ENCODE assay signal across 38 mouse cellular contexts in the genomic region with DNA sequence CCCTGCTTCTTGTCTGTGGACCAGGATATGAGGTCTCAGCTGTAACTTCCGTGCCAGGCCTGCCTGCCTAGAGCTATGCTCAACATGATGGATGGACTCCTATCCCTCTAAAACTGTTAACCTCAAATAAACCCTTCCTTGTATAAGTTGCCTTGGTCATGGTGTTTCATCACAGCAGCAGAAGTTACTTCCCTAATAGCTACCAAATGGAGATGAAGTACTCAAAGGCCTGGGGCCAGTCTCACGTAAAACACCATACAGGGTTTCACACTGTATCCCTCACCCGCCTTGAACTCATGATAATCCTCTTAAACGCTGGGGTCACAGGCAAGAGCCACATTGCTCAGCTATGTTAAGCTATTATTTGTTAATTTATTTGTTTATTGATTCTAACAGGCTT. TPM values are rescaled to one million over a fixed set of nuclear protein-coding genes. Genes with fewer than 3 reads are reported as not detected.
"Had no signal": no experiment of that assay in that cellular context is flagged by ENCODE, and none has a peak within 500 bp of the region (broad histone marks: within the 10 kb centered on the region; RNA-seq: fewer than 3 reads in every experiment).

No protein-coding gene starts in this region.

- DNase-seq: gastrocnemius, postnatal 14 days; gastrocnemius, postnatal 36 days; heart, adult 2 months; heart, postnatal 14 days; heart, postnatal 4 days; kidney, adult 18-20 months; kidney, adult 8-10 months; kidney, postnatal 14 days; kidney, postnatal 36 days; layer of hippocampus, adult 9-11 months; layer of hippocampus, postnatal 36 days; liver, embryonic 13.5 days had no signal

- H3K4me1 ChIP-seq: hindbrain, embryonic 10.5 days; hindbrain, embryonic 12.5 days; intestine, embryonic 15.5 days; kidney, embryonic 15.5 days; limb, embryonic 10.5 days; limb, embryonic 12.5 days had no signal

- H3K4me2 ChIP-seq: heart, embryonic 11.5 days; heart, embryonic 13.5 days; heart, embryonic 15.5 days; hindbrain, embryonic 12.5 days; hindbrain, embryonic 14.5 days; intestine, embryonic 15.5 days; kidney, embryonic 15.5 days; limb, embryonic 12.5 days; liver, embryonic 11.5 days; liver, embryonic 13.5 days; liver, embryonic 15.5 days had no signal

- H3K9me3 ChIP-seq: heart, embryonic 13.5 days; heart, embryonic 15.5 days; hindbrain, embryonic 10.5 days; hindbrain, embryonic 12.5 days; intestine, embryonic 15.5 days; kidney, embryonic 15.5 days; limb, embryonic 10.5 days; limb, embryonic 12.5 days; liver, embryonic 13.5 days; liver, embryonic 15.5 days had no signal

- H3K4me3 ChIP-seq: heart, adult 2 months; heart, embryonic 13.5 days; heart, embryonic 15.5 days; hindbrain, embryonic 10.5 days; hindbrain, embryonic 12.5 days; intestine, embryonic 15.5 days; kidney, embryonic 15.5 days; left cerebral cortex, adult 2 months; limb, embryonic 10.5 days; limb, embryonic 12.5 days; liver, embryonic 13.5 days; liver, embryonic 15.5 days had no signal

- H3K9ac ChIP-seq: heart, embryonic 13.5 days; heart, embryonic 15.5 days; hindbrain, embryonic 12.5 days; hindbrain, embryonic 14.5 days; intestine, embryonic 15.5 days; kidney, embryonic 15.5 days; limb, embryonic 12.5 days; liver, embryonic 13.5 days; liver, embryonic 15.5 days had no signal

- H3K27me3 ChIP-seq: heart, embryonic 13.5 days; heart, embryonic 15.5 days; hindbrain, embryonic 12.5 days; intestine, embryonic 15.5 days; kidney, embryonic 15.5 days; limb, embryonic 12.5 days; liver, embryonic 13.5 days; liver, embryonic 15.5 days had no signal

- H3K27ac ChIP-seq: heart, adult 2 months; heart, embryonic 13.5 days; heart, embryonic 15.5 days; hindbrain, embryonic 10.5 days; hindbrain, embryonic 12.5 days; hindbrain, embryonic 14.5 days; intestine, embryonic 15.5 days; kidney, embryonic 15.5 days; kidney, postnatal 0 days; left cerebral cortex, adult 2 months; limb, embryonic 10.5 days; limb, embryonic 12.5 days; liver, embryonic 13.5 days; liver, embryonic 15.5 days had no signal

- ATAC-seq: hindbrain, embryonic 16.5 days; inflammation-experienced regulatory T-cells, adult 6 months; intestine, embryonic 15.5 days; intestine, postnatal 0 days had no signal

RNA-seq across cellular contexts. Expression of gene Gm11437, which starts 49.8 kb away (rescaled TPM):
- total RNA-seq: gastrocnemius, adult 18-20 months; gastrocnemius, adult 8-10 months; gastrocnemius, postnatal 14 days; gastrocnemius, postnatal 36 days; heart, adult 2 months; heart, postnatal 14 days; heart, postnatal 4 days; layer of hippocampus, adult 18-20 months; layer of hippocampus, adult 8-10 months; layer of hippocampus, postnatal 14 days; layer of hippocampus, postnatal 36 days; left cerebral cortex, adult 2 months; left cerebral cortex, postnatal 14 days; left cerebral cortex, postnatal 36 days had no signal
- polyA plus RNA-seq: heart, adult 2 months; heart, embryonic 11.5 days; heart, embryonic 13.5 days; heart, embryonic 15.5 days; heart, postnatal 0 days; hindbrain, embryonic 12.5 days; hindbrain, embryonic 14.5 days; inflammation-experienced regulatory T-cells, adult 6 months; intestine, embryonic 15.5 days; intestine, postnatal 0 days; kidney, postnatal 0 days; limb, embryonic 10.5 days; limb, embryonic 12.5 days; limb, embryonic 14.5 days; liver, embryonic 11.5 days; liver, embryonic 13.5 days; liver, embryonic 15.5 days had no signal
